11 mouse cellular contexts compared by ENCODE assay signal in genomic region chr4:134919733-134920540, GRCm38 (mm10). TPM values are rescaled to one million over a fixed set of nuclear protein-coding genes. Genes with fewer than 3 reads are reported as not detected.
DNase-seq lines count a peak whose midpoint lies in the region; TF ChIP-seq lines count a peak whose summit lies in the region.
"Had no signal": no experiment of that assay in that cellular context is flagged by ENCODE, and none has a peak within 500 bp of the region (broad histone marks: within the 10 kb centered on the region; RNA-seq: fewer than 3 reads in every experiment).

No protein-coding gene starts in this region.

- TF ChIP-seq POLR2A in testis, adult 2 months (IDR thresholded peaks at IDR 0.05; ENCODE audit: control insufficient read depth, low read depth, low read length) = no peak
- TF ChIP-seq POLR2A in brain, embryonic 14.5 days (IDR thresholded peaks at IDR 0.05; ENCODE audit: borderline replicate concordance, extremely low read depth, insufficient read depth, insufficient read length, poor library complexity, severe bottlenecking) = no peak

- H3K27ac ChIP-seq in testis, adult 2 months (ENCODE audit: control insufficient read depth, insufficient read depth, low read depth, low read length) = 0 out of 2 replicates have a peak overlapping the region, but pooled peaks have one; percentile 8
- H3K27ac ChIP-seq: limb, embryonic 15.5 days had no signal

- no peaks in the 10 kb centered on the region for H3K27me3 ChIP-seq in testis, adult 2 months (ENCODE audit: control insufficient read depth, insufficient read depth, low read length)
- H3K27me3 ChIP-seq: limb, embryonic 15.5 days had no signal

- no peak for DNase-seq in testis, postnatal 14 days (ENCODE audit: low spot score)
- DNase-seq in brain, embryonic 14.5 days (ENCODE audit: low read depth) = peak; percentile 24
- peak; percentile 68 for DNase-seq in lung, postnatal 36 days
- DNase-seq in adrenal gland, postnatal 25 days = no peak
- DNase-seq in embryo, embryonic 10.5 days (ENCODE audit: low spot score) = no peak
- DNase-seq in right cerebral cortex, adult 18-20 months = no peak
- DNase-seq: adrenal gland, adult 8-10 months; embryo, embryonic 11 days; kidney, adult 18-20 months had no signal

- no peak for TF ChIP-seq CTCF in testis, adult 2 months (IDR thresholded peaks at IDR 0.05; ENCODE audit: control insufficient read depth, insufficient read depth, insufficient replicate concordance, low read depth, low read length)
- TF ChIP-seq CTCF in brain, embryonic 14.5 days (IDR thresholded peaks at IDR 0.05; ENCODE audit: borderline replicate concordance, extremely low read depth, insufficient read depth, insufficient read length) = no peak

- peaks cover 3% of the 10 kb centered on the region for H3K36me3 ChIP-seq in testis, adult 2 months (ENCODE audit: control insufficient read depth, insufficient read depth, low read length)
- H3K36me3 ChIP-seq: limb, embryonic 15.5 days had no signal

- H3K4me3 ChIP-seq in testis, adult 2 months (ENCODE audit: control insufficient read depth, low read depth, low read length) = peak overlapping the region; percentile 57
- H3K4me3 ChIP-seq: limb, embryonic 15.5 days had no signal

- peaks cover 13% of the 10 kb centered on the region for H3K4me1 ChIP-seq in testis, adult 2 months (ENCODE audit: control insufficient read depth, insufficient read depth, low read length)

RNA-seq across cellular contexts. Expression of gene Rsrp1, which starts 3.5 kb away (rescaled TPM):
- polyA plus RNA-seq in testis, adult 2 months (2012; rRNA removed) = 145 and 148 TPM in 2 replicates
- polyA plus RNA-seq in brain, embryonic 14.5 days (2012; rRNA removed) = 541 and 940 TPM in 2 replicates
- total RNA-seq in adrenal gland, postnatal 25 days (2021) = 603 and 640 TPM in 2 replicates

RNA-seq across cellular contexts. Expression of gene Tmem50a, which starts 5.1 kb away (rescaled TPM):
- 19.5 and 23.0 TPM in 2 replicates for polyA plus RNA-seq in testis, adult 2 months (2012; rRNA removed)
- 132 and 143 TPM in 2 replicates for polyA plus RNA-seq in brain, embryonic 14.5 days (2012; rRNA removed)
- 337 and 444 TPM in 2 replicates for total RNA-seq in adrenal gland, postnatal 25 days (2021)

RNA-seq across cellular contexts. Expression of gene Syf2, which starts 10.8 kb away (rescaled TPM):
- polyA plus RNA-seq in testis, adult 2 months (2012; rRNA removed) = 22.0 and 24.3 TPM in 2 replicates
- 50.4 and 51.7 TPM in 2 replicates for polyA plus RNA-seq in brain, embryonic 14.5 days (2012; rRNA removed)
- 109 TPM in 2 replicates for total RNA-seq in adrenal gland, postnatal 25 days (2021)

RNA-seq across cellular contexts. Expression of gene Rhd, which starts 55.6 kb away (rescaled TPM):
- 0.97 and 1.6 TPM in 2 replicates for polyA plus RNA-seq in testis, adult 2 months (2012; rRNA removed)
- polyA plus RNA-seq in brain, embryonic 14.5 days (2012; rRNA removed) = 0.53 and 0.57 TPM in 2 replicates
- 0.33 TPM in 1 of 2 replicates, not detected in the other for total RNA-seq in adrenal gland, postnatal 25 days (2021)

Comparison
In these comparisons a context has a peak if more than half of its experiments do, and no peak if none do; other contexts are left out.
1. DNase-seq: peak in brain, embryonic 14.5 days (single experiment) and lung, postnatal 36 days (single experiment); none in testis, postnatal 14 days (single experiment), adrenal gland, postnatal 25 days (single experiment), embryo, embryonic 10.5 days (single experiment) and right cerebral cortex, adult 18-20 months (single experiment).